Mouse (Mus musculus): Measurements from ENCODE around the gene Macrod2. TPM values are rescaled to one million over a fixed set of nuclear protein-coding genes. Genes with fewer than 3 reads are reported as not detected.

The Macrod2 gene
- polyA plus RNA-seq (2015; fragmentation: Nextera tagmentation; extraction: Ambion mirVana), result 52.8 and 54.7 TPM in 2 replicates

DNA sequence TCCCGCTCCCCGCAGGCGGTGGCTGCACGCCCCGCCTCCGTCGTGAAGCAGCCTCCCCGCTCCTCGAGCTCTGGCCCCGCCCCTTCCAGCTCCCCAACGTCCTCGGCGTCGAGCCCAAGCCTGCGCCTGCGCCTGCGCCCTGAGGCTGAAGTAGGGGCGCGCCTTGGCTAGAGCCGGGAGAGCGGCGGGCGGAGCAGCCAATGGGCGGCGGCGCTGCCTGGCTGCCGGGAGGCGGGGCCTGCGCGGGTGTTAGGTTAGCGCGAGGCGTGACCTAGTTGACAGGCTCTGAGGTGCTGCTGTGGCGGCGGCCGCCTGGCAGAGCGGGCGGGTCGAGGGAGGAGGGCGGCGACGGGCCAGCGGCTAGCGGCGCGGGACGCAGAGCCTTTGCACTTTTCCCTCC, at the start of gene Macrod2:
Gene Macrod2, plus strand, starts transcription at position 131 of the 400 bp plus-strand sequence.

DNA sequence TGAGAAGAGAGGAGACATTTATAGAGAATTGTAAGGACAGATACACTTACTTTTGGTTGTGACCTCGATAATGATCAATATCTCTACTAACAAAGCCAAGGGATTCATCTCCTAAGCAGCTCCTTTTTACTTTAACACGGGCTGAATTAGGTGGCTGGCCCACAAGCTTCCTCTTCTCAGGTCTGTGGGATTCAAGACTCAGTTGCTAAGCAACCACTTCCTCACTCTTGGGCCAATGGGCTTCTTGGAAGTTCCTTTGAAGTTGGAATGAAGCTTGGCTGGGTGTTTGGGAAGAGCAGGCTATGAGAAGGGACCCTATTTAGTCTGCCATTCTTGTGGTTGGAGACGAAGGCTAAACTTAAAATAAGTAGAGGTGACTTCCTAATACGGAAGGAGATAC, 5.6 kb upstream of the Macrod2 start, which contains the start of gene Sel1l2:
Gene Sel1l2, minus strand, starts transcription at position 182 of the 400 bp plus-strand sequence.

DNA sequence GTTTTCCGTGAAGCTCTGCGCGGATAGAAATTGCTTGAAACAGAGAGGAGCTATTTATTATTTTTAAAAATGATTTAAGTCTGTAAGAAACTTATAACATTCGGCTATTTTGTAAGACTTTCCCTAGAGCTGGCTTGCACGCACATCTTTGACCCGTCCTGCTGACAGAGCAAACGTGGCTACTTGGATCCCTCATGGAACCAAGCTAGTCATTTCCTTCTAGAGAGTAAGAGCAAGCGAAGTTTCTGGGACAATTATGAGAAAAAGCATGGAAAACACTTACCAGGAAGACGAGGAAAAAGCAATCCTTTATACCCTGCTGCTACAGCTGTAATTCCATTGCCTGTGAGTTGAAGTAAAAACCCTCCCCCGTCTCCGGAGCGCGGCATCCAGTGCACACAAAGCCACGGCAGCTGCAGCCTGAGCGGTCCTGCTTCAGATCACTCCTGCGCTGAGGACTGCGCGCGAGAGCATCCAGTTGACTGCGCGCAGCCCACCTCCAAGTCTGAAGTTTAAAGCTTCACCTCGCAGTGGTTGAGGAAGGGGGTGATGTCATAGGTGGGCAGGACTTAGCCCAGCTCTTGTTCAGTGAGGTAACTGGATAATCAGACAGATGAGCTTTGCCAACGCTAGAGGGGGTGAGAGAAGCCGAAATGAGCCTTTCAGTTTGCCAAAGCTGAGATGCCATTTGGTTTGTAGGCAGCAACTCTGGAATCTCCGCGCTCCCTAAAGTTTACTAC, 276.0 kb downstream of the Macrod2 start, which contains the start of gene Flrt3:
Gene Flrt3, minus strand, starts transcription at position 507 of the 740 bp plus-strand sequence.

Other genes starting within 250 kb of the Macrod2 start
- gene Gm17374, start 243.3 kb upstream of the Macrod2 start, polyA plus RNA-seq (2015; fragmentation: Nextera tagmentation; extraction: Ambion mirVana), result not detected in 2 replicates
- gene Esf1, start 224.7 kb upstream of the Macrod2 start, polyA plus RNA-seq (2015; fragmentation: Nextera tagmentation; extraction: Ambion mirVana), result 14.8 and 16.0 TPM in 2 replicates
- 68.9 and 75.8 TPM in 2 replicates for gene Ndufaf5, start 224.7 kb upstream of the Macrod2 start, polyA plus RNA-seq (2015; fragmentation: Nextera tagmentation; extraction: Ambion mirVana)
- gene Sel1l2, start 5.6 kb upstream of the Macrod2 start, polyA plus RNA-seq (2015; fragmentation: Nextera tagmentation; extraction: Ambion mirVana), result not detected in 2 replicates

All from neural tube, postnatal 0 days (tissue).